Mouse (Mus musculus): Measurements from ENCODE around the gene Psmf1.

Gene Psmf1

DNA sequence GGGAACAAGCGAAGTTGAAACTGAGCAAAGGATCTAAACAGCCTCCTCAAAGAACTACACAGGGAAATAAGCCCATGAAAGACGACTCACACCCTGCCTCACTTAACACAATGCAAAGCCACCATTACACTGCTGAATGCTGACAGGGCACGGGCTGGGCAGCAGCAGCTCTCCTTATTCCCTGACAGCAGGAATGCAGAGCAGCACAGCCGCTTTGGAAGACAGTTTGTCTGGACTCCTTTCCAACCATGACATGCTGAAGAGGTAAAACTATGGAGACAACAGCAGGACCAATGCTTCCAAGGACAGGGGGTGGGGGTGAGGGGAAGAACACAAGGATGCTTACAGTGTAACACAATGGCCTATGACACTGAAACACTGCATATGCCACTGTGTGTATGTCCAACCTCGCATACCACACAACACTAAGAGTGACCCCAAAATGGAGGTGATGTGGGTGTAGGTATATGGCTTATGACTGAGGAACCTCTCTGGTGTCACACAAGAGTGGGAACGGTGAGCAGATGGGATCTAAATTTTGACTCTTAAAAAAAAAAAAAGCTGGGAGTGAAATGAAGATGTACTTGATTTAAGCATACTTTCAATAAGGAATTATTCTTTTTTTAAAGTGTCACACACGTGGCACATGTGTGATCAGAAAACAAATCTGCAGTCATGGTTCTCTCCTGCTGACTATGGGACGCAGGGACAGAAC lies 10.7 kb downstream of the Psmf1 start:
- no peak for DNase-seq

DNA sequence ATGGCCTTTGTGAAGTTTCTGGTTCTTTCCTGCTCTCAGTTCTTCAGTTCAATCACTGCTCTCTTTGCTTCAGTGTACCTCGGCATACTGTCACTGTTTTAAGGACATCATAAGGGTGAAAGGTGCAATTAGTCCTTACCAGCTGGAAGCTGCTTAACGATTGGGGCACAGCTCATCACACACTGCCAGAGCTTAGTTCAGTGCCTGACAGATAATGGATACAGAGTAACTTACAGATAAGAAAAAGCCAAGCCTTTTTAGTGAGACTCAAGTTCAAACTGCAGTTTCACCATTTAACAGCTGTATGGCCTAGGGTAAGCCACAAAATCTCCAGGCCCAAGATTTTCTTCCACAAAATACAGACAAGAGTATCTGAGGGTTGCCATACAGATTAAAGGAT lies 19.9 kb downstream of the Psmf1 start:
- DNase-seq: no peak

DNA sequence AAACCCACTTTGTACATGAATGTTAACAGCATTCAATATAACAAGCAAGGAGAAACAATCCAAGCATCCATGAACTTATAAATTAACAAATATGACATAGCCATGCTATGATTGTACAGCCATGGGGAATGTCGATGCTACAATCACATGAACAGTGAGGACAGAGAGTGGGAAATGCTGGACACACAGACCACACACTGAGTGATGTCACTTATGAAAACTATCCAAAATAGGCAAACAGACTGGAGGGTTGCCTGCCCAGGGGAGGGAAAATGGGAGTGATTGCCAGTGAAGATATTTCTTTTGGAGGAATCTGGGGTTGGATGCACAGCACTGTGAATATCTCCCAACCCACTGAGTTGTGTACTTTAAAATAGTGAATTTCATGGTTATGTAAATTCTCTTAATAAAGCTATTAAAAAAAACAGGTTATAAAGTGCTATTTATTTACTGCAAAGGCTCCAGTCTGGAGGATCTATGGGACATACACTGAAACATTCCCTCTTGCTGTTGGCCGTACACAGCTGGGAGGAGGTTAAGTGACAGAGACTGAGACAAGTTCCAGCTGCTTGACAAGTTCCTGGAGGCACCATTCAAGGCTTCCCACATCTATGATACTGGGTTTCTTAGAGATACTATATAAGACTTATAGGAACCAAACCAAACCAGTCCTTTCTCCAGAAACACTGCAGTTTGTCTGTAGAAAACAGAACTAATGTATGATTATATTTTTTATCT lies 27.5 kb downstream of the Psmf1 start:
- DNase-seq: no peak

DNA sequence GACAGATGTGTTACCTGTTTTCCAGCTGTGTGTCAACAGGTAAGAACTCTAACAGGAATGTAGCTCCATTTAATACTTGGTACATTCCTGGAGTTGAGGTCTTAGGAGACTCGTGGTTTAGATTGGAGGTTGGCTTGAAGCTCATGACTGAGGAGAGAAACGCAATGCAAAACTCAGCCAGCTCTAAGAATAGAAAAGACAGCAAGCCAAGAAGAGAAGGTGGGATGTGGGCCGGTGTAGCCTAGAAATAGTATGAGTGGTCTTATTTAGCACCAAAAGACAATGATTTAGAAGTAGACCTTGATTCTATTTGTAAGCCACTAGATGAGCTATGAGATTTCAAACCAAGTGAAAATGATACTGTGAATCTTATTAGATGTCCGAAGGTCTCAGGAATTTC lies 28.5 kb downstream of the Psmf1 start:
- no peak for DNase-seq

DNA sequence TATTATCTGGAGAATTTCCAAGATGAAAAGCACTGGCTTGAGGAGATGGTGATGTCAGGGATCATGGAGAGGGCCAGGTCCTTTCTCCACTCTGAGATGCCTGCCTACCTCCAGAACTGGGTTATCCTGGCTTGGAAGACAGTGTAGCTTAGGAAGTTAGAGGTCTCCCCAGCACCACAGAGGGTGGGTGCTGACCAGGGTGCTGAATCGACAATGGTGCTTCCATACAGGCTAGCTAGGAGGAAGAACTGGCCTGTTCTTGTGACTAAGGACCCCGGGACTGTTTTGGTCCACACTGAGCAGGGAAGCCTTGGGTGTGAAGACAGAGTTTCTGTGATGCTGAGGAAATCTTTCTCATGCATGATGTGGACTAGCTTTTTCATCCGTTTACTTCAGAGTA lies 31.3 kb downstream of the Psmf1 start:
- DNase-seq: peak in 1 of 2 experiments; percentile 58

DNA sequence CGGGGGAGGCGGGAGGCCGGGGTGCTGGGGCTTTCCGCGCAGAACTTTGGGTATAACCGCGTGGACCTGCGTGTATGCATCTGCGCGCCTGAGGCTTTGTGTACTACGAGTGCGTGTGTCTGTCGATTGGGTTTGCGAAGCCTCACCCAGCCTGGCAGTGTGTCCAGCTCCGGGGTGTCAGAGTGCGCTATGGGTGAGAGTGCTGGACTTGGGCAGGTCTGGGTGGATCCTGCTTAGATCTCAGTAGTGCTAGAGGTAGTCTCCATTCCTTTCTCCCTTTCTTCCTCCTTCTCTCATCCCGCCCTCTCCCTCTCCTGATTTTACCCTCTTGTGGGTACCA lies 41.2 kb downstream of the Psmf1 start:
- no peak for DNase-seq

DNA sequence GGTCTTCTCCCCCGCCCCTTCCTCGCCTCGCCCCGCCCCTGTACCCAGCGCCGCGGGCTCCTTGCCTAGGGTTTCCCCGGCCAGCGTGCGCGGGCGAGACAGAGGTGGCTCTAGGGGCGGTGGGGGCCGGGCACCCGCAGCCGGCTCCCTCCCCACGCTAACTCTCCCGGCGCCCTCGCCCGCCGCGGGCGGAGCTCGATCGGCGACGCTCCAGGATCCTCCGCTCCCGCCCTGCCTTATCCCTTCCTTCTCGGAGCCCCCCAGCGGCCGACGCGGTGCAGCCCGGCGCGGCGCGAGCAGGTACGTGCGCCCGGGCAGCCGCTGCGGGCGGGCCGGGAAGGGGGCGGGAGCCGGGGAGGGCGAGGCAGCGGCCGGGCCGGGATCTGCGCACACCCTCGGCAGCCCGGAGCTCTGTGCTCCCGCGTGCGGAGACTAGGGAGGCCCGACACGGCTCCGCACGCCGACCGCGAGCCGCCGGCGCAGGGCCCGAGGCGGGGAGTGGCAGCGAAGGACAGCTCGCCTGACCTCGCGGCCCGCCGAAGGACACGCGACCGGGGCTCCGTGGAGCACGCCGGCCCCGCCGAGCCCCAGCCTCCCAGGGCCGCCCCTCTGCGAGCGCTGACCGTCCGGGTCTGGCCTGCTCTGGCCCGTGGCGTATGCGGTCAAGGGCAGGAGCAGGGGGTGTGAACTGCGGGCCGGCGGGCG lies 41.7 kb downstream of the Psmf1 start:
- DNase-seq: peak; percentile 14 to 68

DNA sequence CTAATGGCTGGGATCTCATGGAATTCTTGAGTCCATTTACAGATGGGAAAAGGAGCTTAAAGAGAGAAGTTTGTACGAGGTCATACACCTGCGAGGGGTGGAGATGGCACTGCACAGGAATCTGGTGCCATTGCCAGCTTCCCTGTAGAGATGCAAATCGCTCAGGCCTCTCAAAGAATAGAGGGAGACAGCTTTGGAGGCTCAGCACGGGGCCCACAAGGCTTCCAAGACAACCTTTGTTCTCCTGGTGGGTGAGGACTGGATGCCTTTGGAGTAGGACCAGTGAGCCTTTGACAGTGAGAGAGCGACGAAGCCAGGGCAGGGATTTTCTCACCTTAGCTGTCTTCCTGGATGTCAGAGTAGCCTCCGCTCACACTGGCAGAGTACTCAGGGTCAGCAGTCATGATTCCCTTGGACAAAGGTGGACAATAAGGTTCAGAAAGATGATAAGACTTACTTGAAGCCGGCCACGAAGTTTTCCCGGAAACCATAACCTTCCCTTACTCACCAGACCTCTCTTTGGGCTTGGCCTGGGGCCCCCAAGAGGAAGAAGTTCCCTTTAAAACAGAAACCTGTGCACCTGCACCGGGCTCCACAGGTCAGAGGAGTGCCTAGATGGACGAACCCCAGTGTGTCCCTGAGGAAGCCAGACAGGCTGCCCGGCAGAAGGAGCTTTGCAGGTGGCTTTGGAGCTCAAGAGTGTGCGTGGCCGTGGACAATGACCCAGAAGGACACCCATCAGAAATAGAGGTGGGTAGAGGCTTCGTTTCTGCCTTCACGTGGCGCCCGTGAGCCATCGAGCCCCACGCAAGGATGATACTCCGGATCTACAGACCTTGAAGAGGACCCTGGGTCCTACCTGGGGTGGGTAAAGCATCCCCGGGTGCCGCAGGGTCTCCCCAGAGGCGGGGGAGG lies 42.5 kb downstream of the Psmf1 start, which contains the start of gene Tmem74b:
Tmem74b (plus strand) TSS at position 778 of the 915 bp plus-strand sequence.
- DNase-seq: peak in 1 of 2 experiments; percentile 4

DNA sequence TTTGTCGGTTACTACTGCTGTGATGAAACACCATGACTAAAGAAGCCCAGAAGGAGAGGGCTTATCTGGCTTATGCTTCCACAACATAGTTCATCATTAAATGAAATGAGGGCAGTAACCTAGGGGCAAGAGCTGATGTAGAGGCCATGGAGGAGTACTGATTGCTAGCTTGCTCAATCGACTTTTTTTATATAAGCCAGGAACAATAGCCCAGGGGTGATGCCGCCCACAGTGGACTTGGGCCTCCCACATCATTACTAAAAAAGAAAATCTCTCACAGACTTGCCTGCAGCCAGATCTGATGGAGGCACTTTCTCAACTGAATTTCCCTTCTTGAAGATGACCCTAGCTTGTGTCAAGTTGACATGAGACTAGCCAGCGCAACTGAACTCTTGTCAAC lies 61.0 kb downstream of the Psmf1 start:
- no peak for DNase-seq

DNA sequence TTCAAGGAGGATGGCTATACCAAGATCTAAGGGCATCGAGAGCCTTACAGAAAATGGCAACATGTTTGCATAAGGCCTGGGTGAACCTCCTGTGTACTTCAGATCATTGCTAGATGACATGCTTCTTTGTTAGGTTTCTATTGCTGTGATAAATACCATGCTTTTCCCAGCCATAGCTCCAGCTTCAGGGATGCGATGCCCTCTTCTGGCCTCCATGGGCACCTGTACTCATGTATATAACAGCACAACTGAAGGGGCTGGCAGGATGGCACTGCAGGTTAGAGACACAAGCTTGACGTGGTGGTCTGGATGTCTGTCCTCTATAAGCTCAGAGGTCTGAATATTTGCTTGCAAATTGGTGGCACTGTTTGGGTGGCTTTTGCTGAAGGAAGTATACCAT lies 61.6 kb downstream of the Psmf1 start:
- DNase-seq: peak in 1 of 2 experiments; percentile 48

DNA sequence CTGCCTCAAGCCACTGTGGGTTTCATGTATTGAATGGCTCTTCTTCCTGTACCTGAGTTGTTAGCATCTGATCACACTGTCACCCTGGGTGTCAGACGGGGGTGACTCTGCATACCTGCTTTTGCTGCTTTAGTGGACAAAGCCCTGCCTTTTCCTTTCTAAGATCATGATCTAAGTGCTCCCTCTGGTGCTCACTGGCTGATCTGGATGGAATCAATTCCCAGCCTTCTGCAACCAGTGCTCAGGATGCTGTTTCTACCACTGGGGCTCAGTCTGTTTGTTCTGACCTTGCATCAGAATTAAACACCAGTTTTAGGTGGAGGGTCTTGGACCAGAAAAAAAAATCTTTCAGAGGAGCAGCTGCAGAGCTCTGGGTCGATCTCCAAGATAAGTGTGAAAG lies 67.8 kb downstream of the Psmf1 start:
- no peak for DNase-seq

GRCm38 (mm10) chr2:151670968-151671329 lies 73.0 kb downstream of the Psmf1 start:
- DNase-seq: no peak

DNA sequence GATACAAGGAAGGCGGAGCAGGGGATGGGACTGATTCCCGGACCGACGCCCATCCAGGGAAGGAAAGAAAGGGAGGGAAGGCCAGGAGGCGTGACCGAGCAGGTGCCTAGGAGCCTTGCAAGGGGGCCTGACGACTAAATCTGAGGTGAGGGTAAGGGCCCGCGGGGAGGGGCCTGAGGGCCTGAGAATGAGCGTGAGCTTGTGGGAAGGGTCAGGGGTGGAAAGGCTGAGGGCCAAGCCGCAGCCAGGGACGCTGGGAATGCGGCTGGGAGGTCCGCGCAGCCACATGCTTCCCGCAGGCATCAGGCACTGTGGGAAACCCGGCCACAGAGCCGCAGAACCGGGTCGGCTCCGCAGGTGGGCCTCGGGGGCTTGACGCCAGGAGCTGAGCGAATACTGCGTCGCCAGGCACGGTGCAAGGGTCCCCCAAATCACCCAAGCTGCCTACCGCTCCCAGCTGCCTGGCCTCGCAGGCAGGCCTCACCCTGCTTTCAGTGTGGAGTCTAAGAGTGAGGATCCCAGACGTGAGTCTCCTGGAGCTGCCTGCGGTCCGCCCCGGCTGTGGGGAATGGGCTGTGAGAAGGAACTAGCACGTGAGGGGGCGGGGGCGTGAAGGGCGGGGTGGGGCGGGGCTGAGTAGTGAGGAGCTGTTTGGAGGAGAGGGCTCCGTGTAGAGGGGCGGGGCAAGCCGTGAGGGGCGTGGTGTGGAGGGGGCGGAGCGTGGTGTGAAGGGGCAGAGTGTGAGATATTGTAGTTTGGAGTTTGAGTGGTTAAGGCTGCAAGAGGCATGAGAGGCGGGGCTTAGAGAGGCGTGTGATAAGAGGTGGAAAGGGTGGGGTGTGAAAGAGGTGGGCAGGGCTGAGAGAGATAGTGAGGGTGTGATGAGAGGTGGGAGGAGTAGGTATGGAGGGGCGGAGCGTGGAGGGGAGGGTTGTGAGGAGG lies 73.7 kb downstream of the Psmf1 start:
- DNase-seq: no peak

DNA sequence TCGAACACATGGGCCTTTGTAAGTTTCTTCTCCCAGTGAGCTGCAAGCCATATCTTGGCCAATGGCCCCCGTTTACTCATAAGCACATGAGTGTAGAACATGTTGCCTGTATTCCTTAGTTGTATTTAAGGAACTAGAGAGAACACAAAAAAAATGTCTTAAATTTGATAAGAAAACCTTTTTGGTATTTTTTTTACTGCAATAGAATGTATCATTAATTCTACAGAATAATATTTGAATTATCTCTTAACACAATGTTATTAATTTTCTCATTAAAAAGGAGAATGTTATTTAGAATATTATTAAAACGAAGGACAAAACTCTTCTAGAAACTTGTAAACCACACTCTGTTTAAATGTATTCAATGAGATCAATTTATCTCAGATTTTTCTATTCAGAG lies 75.6 kb downstream of the Psmf1 start, which contains the start of gene Rad21l:
Rad21l (minus strand) TSS at position 101 of the 400 bp plus-strand sequence.
- DNase-seq: no peak
